Mouse (Mus musculus) bone marrow, adult 2 months (tissue): ENCODE results near the gene Xpo4.

Experiments
- CTCF ChIP-seq: fragments of 200-500 bp; IDR thresholded peaks from 2 replicates; pipeline ENCODE4 v1.5.1; 2011; ENCODE audit warnings: low read length, control low read depth; ENCODE audit not compliant: control insufficient read depth, insufficient read depth
- POLR2A ChIP-seq: fragments of 200-500 bp; IDR thresholded peaks from 2 replicates; pipeline ENCODE4 v1.6.1; 2011; ENCODE audit warnings: low read depth, mild to moderate bottlenecking, control low read depth, low read length, borderline replicate concordance; ENCODE audit not compliant: control insufficient read depth

GRCm38 (mm10) chr14:57649501-57649900 is 15.7 kb downstream of the Xpo4 start:
- no peak for TF ChIP-seq POLR2A
- TF ChIP-seq CTCF: no peak
